In the genomic region with DNA sequence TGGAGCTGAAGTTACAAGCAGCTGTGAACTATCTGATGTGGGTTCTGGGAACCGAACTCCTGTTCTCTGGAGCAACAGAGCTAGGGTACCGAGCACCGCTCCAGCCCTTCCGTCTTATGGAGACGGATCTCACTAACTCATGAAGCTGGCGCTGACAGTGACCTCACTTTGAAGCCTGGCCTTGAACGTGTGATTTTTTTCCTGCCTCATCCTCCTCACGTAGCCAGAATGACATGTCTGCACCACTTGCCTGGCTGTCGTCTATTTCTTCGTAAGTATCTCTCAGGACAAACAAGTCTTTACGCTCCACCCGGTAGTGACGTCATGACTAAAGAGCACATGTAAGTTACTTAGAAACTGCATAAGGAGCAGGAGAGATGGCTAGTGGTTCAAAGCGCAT, we compare ENCODE assay signal across 26 mouse cellular contexts.
"Had no signal": no experiment of that assay in that cellular context is flagged by ENCODE, and none has a peak within 500 bp of the region (broad histone marks: within the 10 kb centered on the region; RNA-seq: fewer than 3 reads in every experiment).

No protein-coding gene starts in this region.

- H3K9me3 ChIP-seq: heart, embryonic 15.5 days; hindbrain, embryonic 13.5 days; hindbrain, embryonic 15.5 days; limb, embryonic 13.5 days; limb, embryonic 15.5 days; liver, embryonic 12.5 days had no signal

- H3K9ac ChIP-seq: heart, embryonic 13.5 days; heart, embryonic 15.5 days; hindbrain, embryonic 13.5 days; hindbrain, embryonic 15.5 days; kidney, embryonic 15.5 days; limb, embryonic 13.5 days; limb, embryonic 15.5 days; liver, embryonic 12.5 days; liver, embryonic 14.5 days had no signal

- H3K4me2 ChIP-seq: heart, embryonic 11.5 days; heart, embryonic 13.5 days; heart, embryonic 15.5 days; hindbrain, embryonic 13.5 days; hindbrain, embryonic 15.5 days; kidney, embryonic 15.5 days; limb, embryonic 13.5 days; limb, embryonic 15.5 days; liver, embryonic 12.5 days had no signal

- H3K4me1 ChIP-seq: hindbrain, embryonic 13.5 days; hindbrain, embryonic 15.5 days had no signal

- ATAC-seq: hindbrain, postnatal 0 days; intestine, embryonic 16.5 days; liver, embryonic 12.5 days had no signal

- H3K27ac ChIP-seq: heart, embryonic 13.5 days; heart, embryonic 15.5 days; hindbrain, embryonic 13.5 days; hindbrain, embryonic 15.5 days; hindbrain, postnatal 0 days; kidney, embryonic 15.5 days; kidney, postnatal 0 days; limb, embryonic 13.5 days; limb, embryonic 15.5 days; liver, embryonic 12.5 days; liver, embryonic 14.5 days had no signal

- H3K4me3 ChIP-seq: heart, embryonic 13.5 days; heart, embryonic 15.5 days; hindbrain, embryonic 13.5 days; hindbrain, embryonic 15.5 days; kidney, embryonic 15.5 days; limb, embryonic 13.5 days; limb, embryonic 15.5 days; liver, embryonic 12.5 days had no signal

- H3K27me3 ChIP-seq: heart, embryonic 13.5 days; heart, embryonic 15.5 days; hindbrain, embryonic 13.5 days; hindbrain, embryonic 15.5 days; kidney, embryonic 15.5 days; limb, embryonic 13.5 days; limb, embryonic 15.5 days; liver, embryonic 12.5 days had no signal

- DNase-seq: gastrocnemius, postnatal 14 days; gastrocnemius, postnatal 36 days; heart, adult 11 months; heart, postnatal 14 days; heart, postnatal 36 days; kidney, adult 11 months; kidney, adult 2 months; kidney, adult 9 months; kidney, postnatal 14 days; kidney, postnatal 36 days; layer of hippocampus, adult 9-11 months; layer of hippocampus, postnatal 36 days; left cerebral cortex, postnatal 4 days had no signal
